Mouse (Mus musculus) forebrain, embryonic 16.5 days (tissue): ENCODE data around the gene Cphx2. TPM values are rescaled to one million over a fixed set of nuclear protein-coding genes. Genes with fewer than 3 reads are reported as not detected.
"Not testable (repeated sequence)": the region's sequence is repeated elsewhere in the genome, so short reads cannot be mapped to it uniquely, and the experiment has no call there.

Experiments used
- ATAC-seq: fragments of 200-750 bp; cut with Nextera tagmentation; 2 replicates; pipeline ENCODE4 v1.8.0; 2017; ENCODE audit warnings: mild to moderate bottlenecking, moderate library complexity
- H3K27ac ChIP-seq: fragments of 300-500 bp; sonication (generic); 2 replicates; pipeline ENCODE4 v1.5.1; 2014; ENCODE audit warnings: low read length, control low read depth
- H3K27me3 ChIP-seq: fragments of 300-500 bp; sonication (generic); replicated peaks from 2 replicates; pipeline ENCODE4 v1.6.1; 2014; ENCODE audit warnings: low read length; ENCODE audit not compliant: control insufficient read depth, insufficient read depth
- H3K36me3 ChIP-seq: fragments of 300-500 bp; sonication (generic); 2 replicates; pipeline ENCODE4 v1.6.1; 2014; ENCODE audit not compliant: control insufficient read depth, insufficient read depth
- H3K4me1 ChIP-seq: fragments of 300-500 bp; sonication (generic); replicated peaks from 2 replicates; pipeline ENCODE4 v1.6.1; 2014; ENCODE audit warnings: low read length; ENCODE audit not compliant: control insufficient read depth, insufficient read depth
- H3K4me2 ChIP-seq: fragments of 300-500 bp; sonication (generic); 2 replicates; pipeline ENCODE4 v1.6.1; 2014; ENCODE audit warnings: mild to moderate bottlenecking, low read length, control low read depth
- H3K4me3 ChIP-seq: fragments of 300-500 bp; sonication (generic); replicated peaks from 2 replicates; pipeline ENCODE4 v1.5.1; 2014; ENCODE audit warnings: mild to moderate bottlenecking, low read length, control low read depth
- H3K9ac ChIP-seq: fragments of 300-500 bp; sonication (generic); replicated peaks from 2 replicates; pipeline ENCODE4 v1.6.1; 2014; ENCODE audit warnings: low read depth, low read length, control low read depth
- H3K9me3 ChIP-seq: fragments of 300-500 bp; sonication (generic); 2 replicates; pipeline ENCODE4 v1.6.1; 2016; ENCODE audit warnings: low read length; ENCODE audit not compliant: control insufficient read depth
- WGBS: fragments of 180-500 bp; shearing (Covaris S2); extraction: QIAGEN DNeasy Blood & Tissue Kit; methylation state at CpG from one replicate; pipeline ENCODE4 v1.1.7; 2014; 5-methylcytosine and 5-hydroxymethylcytosine counted together
- polyA plus RNA-seq: library from polyadenylated mRNA; unstranded; fragments of >200 nt; fragmentation: Nextera tagmentation; extraction: Ambion mirVana; gene quantifications from 2 replicates; pipeline ENCODE4 v1.2.1, GENCODE M21; 2015

Gene Cphx2
- polyA plus RNA-seq, result not detected in 2 replicates

DNA sequence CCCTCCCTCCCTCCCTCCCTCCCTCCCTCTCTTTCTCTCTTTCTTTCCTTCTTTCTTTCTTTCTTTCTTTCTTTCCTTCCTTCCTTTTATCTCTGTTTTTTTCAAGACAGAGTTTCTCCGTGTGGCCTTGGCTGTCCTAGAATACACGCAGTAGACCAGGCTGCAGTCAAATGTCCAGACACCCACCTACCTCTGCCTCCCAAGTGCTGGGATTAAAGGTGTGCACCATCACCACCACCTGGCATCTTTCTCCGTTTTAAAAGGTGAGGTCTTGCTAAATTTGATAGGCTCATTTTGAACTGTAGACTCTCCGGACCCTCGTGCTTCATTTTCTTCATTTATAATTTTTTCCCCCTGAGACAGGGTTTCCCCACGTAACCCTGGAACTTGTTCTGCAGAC is at the start of gene Cphx2:
Gene Cphx2 (plus strand): TSS at position 301 of the 400 bp plus-strand sequence.
- no CpG with 5 or more reads among the region's 6 CpGs for WGBS
- H3K4me2 ChIP-seq, H3K9ac ChIP-seq, ATAC-seq, H3K9me3 ChIP-seq, H3K27me3 ChIP-seq, H3K27ac ChIP-seq, H3K4me1 ChIP-seq, H3K36me3 ChIP-seq, H3K4me3 ChIP-seq: not testable (repeated sequence)

DNA sequence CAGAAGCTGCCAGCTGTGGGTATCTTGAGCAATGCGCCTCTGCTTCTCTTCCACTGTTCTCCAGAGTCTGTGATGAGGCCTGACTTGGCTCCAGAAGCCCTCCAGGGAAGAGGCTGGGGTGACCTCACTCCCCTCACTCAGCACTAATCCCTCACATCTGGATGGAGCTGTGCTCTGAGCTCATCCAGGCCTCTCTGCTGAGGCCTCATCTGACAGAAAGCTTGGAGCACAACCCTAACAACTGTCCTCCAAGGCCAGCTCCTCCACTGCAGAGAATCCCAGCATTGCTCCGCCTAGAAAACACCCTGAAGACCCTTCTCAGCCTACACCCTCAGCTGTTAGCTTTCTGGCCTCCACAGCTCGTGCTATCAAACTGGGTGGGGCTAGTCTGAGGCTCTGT is 47.0 kb upstream of the Cphx2 start:
- H3K4me2 ChIP-seq, ATAC-seq, H3K4me1 ChIP-seq, H3K27me3 ChIP-seq, H3K9me3 ChIP-seq, H3K4me3 ChIP-seq, H3K27ac ChIP-seq, H3K9ac ChIP-seq, H3K36me3 ChIP-seq: not testable (repeated sequence)
- WGBS, result no CpG with 5 or more reads among the region's 3 CpGs

DNA sequence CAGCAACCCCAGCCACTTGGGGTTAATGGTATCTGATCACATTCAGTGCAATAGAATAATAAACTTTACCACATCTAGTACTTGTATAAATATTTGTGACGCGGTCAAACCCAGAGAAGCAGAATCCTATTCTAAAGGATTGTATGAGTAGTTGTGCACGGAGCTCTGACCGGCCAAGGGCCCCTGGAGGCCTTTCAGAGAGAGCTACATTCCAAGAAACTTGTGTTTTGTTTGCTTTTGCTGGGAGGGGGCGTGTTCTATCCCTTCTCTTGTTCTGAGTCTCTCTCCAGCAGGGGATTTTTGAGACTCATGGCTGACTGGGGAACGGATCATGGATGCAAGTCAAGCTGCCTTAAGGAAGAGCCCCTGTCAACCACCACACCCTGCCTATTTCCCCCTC is 45.9 kb upstream of the Cphx2 start:
- ATAC-seq, H3K4me3 ChIP-seq, H3K27me3 ChIP-seq, H3K9me3 ChIP-seq, H3K36me3 ChIP-seq, H3K4me2 ChIP-seq, H3K9ac ChIP-seq, H3K4me1 ChIP-seq, H3K27ac ChIP-seq: not testable (repeated sequence)
- WGBS, result no CpG with 5 or more reads among the region's 6 CpGs

DNA sequence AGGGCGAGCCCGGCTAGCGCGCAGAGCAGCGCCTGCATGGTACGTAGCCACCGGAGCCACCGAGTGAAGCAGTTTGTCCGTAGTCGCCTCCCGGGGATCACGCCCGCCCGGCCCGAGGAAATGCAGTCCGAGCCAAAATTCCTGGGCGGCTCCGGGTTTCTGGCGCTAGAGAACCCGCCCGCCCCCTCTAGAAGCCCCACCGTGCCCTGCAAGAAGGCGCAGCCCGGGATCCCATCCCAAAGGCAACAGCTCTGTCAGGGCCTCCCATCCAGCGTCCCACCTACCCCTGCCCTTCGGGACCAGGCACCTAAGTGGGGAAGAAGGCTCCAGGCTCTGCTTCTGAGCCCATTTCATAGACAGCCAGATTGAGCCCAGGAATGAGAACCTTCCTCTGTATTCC is 38.7 kb upstream of the Cphx2 start, which contains the start of gene Gm9780:
Gene Gm9780 (minus strand): TSS at position 101 of the 400 bp plus-strand sequence.
- H3K27ac ChIP-seq, H3K9me3 ChIP-seq, H3K9ac ChIP-seq, H3K4me3 ChIP-seq, H3K4me2 ChIP-seq, H3K4me1 ChIP-seq, H3K27me3 ChIP-seq, H3K36me3 ChIP-seq, ATAC-seq: not testable (repeated sequence)
- no CpG with 5 or more reads among the region's 26 CpGs for WGBS

DNA sequence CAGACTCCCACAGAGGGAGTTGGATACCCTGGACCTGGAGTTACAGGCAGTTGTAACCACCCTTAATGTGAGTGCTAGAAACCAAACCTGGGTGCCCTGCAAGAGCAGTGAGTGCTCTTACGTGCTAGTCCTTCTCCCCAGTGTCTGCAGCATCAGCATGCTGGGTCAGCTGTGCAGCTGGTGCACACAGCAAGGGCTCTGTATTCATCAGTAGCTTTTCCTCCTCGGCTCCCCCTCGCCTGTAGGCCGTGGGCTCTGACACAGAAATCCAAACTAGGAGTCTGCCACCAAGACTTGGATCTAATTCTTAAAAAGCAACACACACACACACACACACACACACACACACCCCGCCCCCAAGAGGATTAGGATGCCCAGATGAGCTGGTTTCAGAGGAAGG is 36.3 kb upstream of the Cphx2 start:
- no CpG with 5 or more reads among the region's 5 CpGs for WGBS
- H3K4me1 ChIP-seq, H3K27ac ChIP-seq, H3K9ac ChIP-seq, H3K4me2 ChIP-seq, H3K27me3 ChIP-seq, H3K4me3 ChIP-seq, ATAC-seq, H3K36me3 ChIP-seq, H3K9me3 ChIP-seq: not testable (repeated sequence)

DNA sequence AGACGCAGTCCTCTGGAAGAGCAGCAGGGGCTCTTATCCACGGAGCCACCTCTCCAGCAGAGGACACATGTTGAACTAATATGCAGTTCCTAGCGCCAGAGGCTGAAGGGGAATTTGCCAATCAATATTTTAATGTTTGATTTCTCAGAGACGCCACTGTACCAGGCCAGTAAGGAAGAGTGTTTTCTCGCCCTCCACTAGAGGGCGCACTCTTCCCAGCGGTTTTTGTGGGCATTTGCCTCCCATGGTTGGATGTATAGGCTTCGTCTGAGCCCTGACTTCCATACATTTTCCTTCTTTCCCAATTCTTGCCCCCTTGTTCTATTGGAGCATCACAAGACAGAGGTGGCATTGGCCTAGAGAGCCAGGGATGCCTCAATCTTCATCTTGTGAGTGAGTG is 34.3 kb upstream of the Cphx2 start:
- H3K27me3 ChIP-seq, H3K4me3 ChIP-seq, H3K4me1 ChIP-seq, ATAC-seq, H3K27ac ChIP-seq, H3K4me2 ChIP-seq, H3K9me3 ChIP-seq, H3K36me3 ChIP-seq, H3K9ac ChIP-seq: not testable (repeated sequence)
- WGBS, result no CpG with 5 or more reads among the region's 8 CpGs

DNA sequence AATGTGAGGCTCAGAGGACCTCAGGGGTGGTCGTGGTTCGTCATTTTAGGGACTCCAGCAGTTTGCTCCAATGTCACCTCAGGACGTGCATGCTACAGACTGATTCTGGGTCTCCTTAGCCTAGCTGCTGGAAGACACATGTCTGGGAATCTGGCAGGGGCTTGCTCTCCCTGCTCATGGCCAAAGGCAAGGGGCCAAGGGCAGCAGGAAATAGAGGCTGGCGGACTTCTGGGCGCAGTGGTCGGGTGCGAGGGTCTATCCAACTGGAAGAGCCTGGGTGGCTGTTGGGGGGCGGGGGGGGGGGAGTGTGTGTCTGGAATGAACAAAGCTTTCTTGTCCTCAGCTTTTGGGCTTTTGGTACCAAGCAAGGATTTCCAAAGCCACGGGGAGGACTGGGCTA is 32.5 kb upstream of the Cphx2 start:
- H3K9me3 ChIP-seq, H3K4me2 ChIP-seq, H3K27ac ChIP-seq, H3K36me3 ChIP-seq, H3K9ac ChIP-seq, ATAC-seq, H3K4me1 ChIP-seq, H3K27me3 ChIP-seq, H3K4me3 ChIP-seq: not testable (repeated sequence)
- WGBS, result no CpG with 5 or more reads among the region's 9 CpGs

DNA sequence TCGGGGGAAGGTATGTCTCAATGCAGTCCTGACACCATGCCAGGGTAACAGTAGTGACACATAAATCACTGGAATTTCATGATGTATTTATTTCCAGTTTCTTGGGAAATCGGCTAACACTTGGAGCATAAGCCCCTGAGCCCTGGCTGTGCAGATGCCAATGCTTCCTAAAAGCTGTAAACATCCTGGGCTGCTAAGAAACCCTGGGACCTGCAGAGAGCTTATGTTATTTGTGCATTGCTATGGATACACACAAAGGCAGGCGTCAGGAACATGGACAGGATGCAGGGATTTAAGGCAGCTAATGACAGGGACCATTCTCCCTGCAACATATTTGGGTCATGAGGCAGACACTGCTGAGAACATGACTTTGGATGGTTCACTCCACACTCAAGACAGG is 23.1 kb upstream of the Cphx2 start:
- H3K27me3 ChIP-seq, H3K9me3 ChIP-seq, H3K9ac ChIP-seq, H3K4me1 ChIP-seq, ATAC-seq, H3K4me3 ChIP-seq, H3K27ac ChIP-seq, H3K4me2 ChIP-seq, H3K36me3 ChIP-seq: not testable (repeated sequence)
- no CpG with 5 or more reads among the region's 3 CpGs for WGBS

DNA sequence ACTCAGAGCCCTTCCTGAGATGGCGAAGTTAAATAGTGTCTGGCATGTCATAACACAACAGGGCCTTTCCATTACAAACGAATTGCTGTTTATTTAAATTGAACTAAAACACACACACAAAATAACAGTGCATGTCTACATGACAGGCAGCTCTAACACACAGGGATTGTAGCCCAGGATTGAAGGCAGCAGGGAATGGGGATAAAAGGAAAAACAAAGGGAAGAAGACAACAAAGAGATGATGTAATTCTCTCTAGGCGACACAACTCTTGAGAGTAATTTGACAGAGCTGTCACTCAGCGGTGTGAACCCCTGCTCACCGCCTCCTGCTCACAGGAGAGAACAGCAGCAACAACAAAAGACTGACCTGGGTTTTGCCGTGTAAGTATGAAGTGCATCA is 22.0 kb upstream of the Cphx2 start:
- H3K36me3 ChIP-seq, H3K4me3 ChIP-seq, H3K9me3 ChIP-seq, H3K4me2 ChIP-seq, H3K27me3 ChIP-seq, H3K27ac ChIP-seq, H3K9ac ChIP-seq, H3K4me1 ChIP-seq: not testable (repeated sequence)
- ATAC-seq, result peak; percentile 54
- WGBS, result no CpG with 5 or more reads among the region's 6 CpGs

DNA sequence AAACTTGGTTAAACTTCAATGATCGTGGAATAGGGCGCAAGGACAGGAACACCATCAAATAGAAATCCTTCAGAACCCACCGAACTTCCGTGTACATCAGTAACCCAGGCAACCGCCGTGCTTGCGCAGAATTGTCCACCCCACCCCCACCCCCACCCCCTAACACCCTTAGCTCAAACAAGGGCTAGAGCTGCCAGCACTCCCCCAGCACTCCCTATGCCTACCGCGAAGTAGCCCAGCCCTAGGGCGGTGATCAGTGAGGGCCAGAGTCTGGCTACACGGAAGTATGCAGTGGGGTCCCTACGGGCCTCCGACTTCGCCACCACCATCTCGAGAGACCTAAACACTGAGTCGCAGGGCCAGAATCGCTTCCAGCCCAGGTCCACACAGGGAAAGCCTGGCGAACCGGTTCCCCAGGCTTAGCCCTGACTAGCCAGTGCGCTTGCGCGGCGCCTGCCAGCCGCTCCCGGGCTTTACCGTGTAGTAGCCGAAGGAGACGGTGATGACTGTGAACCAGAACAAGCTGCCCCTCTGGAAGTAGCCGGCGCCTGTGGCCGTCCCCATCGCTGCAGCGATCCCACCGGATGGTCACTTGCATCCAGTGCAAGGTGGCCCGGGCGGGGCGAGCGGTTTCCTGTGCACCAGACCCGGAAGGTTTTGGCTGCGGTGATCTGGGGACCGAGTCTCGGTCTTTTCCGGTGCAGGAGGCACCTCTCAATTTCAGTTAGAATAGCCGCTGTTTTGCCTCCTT is 14.6 kb upstream of the Cphx2 start:
- H3K4me2 ChIP-seq, H3K27ac ChIP-seq, H3K27me3 ChIP-seq, H3K9me3 ChIP-seq, H3K9ac ChIP-seq, H3K36me3 ChIP-seq, H3K4me1 ChIP-seq, H3K4me3 ChIP-seq: not testable (repeated sequence)
- ATAC-seq, result peak; percentile 93
- no CpG with 5 or more reads among the region's 44 CpGs for WGBS
